Mouse (Mus musculus) ES-E14 (cell line): ENCODE measurements around the gene Cidec. TPM values are rescaled to one million over a fixed set of nuclear protein-coding genes. Genes with fewer than 3 reads are reported as not detected.

Experiments used
- DNase-seq: peaks from one replicate; pipeline ENCODE4 v3.0.0-alpha.2; 2013; ENCODE audit warnings: low read depth, low spot score
- H3K27ac ChIP-seq: 2 replicates; pipeline ENCODE4 v1.5.1; 2012; ENCODE audit warnings: low read depth, mild to moderate bottlenecking, low read length, moderate library complexity, mixed read lengths; ENCODE audit not compliant: poor library complexity, insufficient read depth, severe bottlenecking
- H3K36me3 ChIP-seq: 2 replicates; pipeline ENCODE4 v1.6.1; 2012; ENCODE audit warnings: mild to moderate bottlenecking, low read length, moderate library complexity, mixed read lengths; ENCODE audit not compliant: control insufficient read depth, poor library complexity, insufficient read depth, severe bottlenecking
- H3K4me1 ChIP-seq, 2 experiments: fragments of 150-350 bp in 1 of 2; sonication (generic) in 1 of 2; 2 replicates each; pipeline ENCODE4 v1.6.1; 2012; ENCODE audit warnings: low read length in 2 of 2, mild to moderate bottlenecking in 1 of 2, mixed read lengths in 1 of 2; ENCODE audit not compliant: control insufficient read depth in 2 of 2, insufficient read depth in 2 of 2, poor library complexity in 1 of 2
- H3K4me3 ChIP-seq, 2 experiments: fragments of 150-350 bp in 1 of 2; sonication (generic) in 1 of 2; 2 replicates each; pipeline ENCODE4 v1.5.1; 2012; ENCODE audit warnings: low read length in 2 of 2, low read depth in 1 of 2, mild to moderate bottlenecking in 1 of 2, mixed read lengths in 1 of 2; ENCODE audit not compliant: insufficient read depth in 1 of 2, poor library complexity in 1 of 2, severe bottlenecking in 1 of 2
- H3K9ac ChIP-seq: 2 replicates; pipeline ENCODE4 v1.6.1; 2012; ENCODE audit warnings: low read depth, mild to moderate bottlenecking, low read length, mixed read lengths; ENCODE audit not compliant: poor library complexity, insufficient read depth, severe bottlenecking
- H3K9me3 ChIP-seq: fragments of 150-350 bp; sonication (generic); 2 replicates; pipeline ENCODE4 v1.6.1; 2012; ENCODE audit warnings: low read depth, mild to moderate bottlenecking, low read length; ENCODE audit not compliant: control insufficient read depth, insufficient read depth
- CHD2 ChIP-seq: IDR thresholded peaks from 2 replicates; pipeline ENCODE4 v1.6.1; 2014; ENCODE audit warnings: mild to moderate bottlenecking, low read depth, low read length, inconsistent platforms
- HCFC1 ChIP-seq: IDR thresholded peaks from 2 replicates; pipeline ENCODE4 v1.6.1; 2012; ENCODE audit warnings: low read length, inconsistent platforms, borderline replicate concordance; ENCODE audit not compliant: insufficient read depth
- MAFK ChIP-seq: IDR thresholded peaks from 2 replicates; pipeline ENCODE4 v1.6.1; 2014; ENCODE audit warnings: mild to moderate bottlenecking, low read depth, low read length, inconsistent platforms; ENCODE audit not compliant: insufficient read depth
- ZC3H11A ChIP-seq: IDR thresholded peaks from 2 replicates; pipeline ENCODE4 v1.6.1; 2012; ENCODE audit warnings: low read depth, mild to moderate bottlenecking, inconsistent platforms, low read length, borderline replicate concordance
- ZNF384 ChIP-seq: IDR thresholded peaks from 2 replicates; pipeline ENCODE4 v1.6.1; 2012; ENCODE audit warnings: low read depth, low read length, inconsistent platforms
- in situ Hi-C, 2 experiments: fragments of 600-800 bp; cut with MboI; formaldehyde crosslinking; loops; one replicate each; pipeline ENCODE4 v1.15.1; 2025; ENCODE audit warnings: low sequenced_read_pairs in 2 of 2, inconsistent platforms in 1 of 2; ENCODE audit not compliant: unreplicated experiment in 2 of 2
- total RNA-seq: library from RNA; depleted of rRNA; stranded (reverse); fragments of 300-350 nt; gene quantifications from 2 replicates; pipeline ENCODE4 v1.2.3, GENCODE M21; 2012

Cidec gene
- total RNA-seq, 1 experiment: 0.45 TPM

DNA sequence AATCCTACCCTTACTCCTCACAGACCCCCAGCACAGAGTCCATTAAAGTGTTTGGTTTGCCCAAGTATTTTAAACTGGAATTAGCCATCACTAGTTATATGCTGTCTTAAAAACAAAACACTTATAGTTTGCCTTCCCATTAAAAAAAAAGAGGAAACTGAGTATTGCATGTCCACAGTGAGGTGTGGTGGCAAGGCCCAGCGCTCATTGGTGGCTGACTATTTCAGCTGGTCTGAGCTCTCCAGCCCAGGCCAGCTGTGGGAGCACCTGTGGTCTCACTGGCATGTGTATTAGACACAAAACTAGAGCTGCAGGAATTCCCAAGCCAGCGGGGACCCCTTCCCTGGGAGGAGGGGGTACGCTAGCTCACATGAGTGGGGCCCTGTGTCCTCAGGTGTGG lies 33.0 kb upstream of the Cidec start:
- no peaks in the 10 kb centered on the region for H3K36me3 ChIP-seq
- H3K9me3 ChIP-seq: no peaks in the 10 kb centered on the region
- H3K27ac ChIP-seq: no peak overlapping the region
- DNase-seq: no peak
- no peak for TF ChIP-seq CHD2
- TF ChIP-seq ZNF384: no peak
- TF ChIP-seq MAFK: no peak
- TF ChIP-seq ZC3H11A: no peak
- TF ChIP-seq HCFC1: no peak
- 0 out of 4 replicates have a peak overlapping the region, but pooled peaks of 1 of the 2 experiments have one; percentile 68 for H3K4me3 ChIP-seq
- in situ Hi-C loops: no loop called here
- no peak overlapping the region for H3K9ac ChIP-seq
- peaks cover 6 to 19% of the 10 kb centered on the region in 2 experiments for H3K4me1 ChIP-seq

DNA sequence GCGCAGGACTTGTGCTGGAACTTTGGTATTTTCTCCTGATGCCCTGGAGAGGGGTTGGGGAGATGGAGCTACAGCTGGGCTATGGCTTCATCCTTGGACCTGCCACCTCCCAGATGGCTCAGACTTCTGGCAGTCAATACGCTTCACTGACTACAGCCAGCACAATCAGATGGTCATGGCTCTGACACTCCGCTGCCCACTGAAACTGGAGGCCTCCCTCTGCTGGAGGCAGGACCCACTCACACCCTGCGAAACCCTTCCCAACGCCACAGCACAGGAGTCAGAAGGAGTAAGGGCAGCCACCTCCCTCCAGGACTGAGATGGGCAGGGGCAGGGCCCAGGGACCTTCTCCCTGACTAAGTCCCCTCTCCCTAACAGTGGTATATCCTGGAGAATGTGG lies 30.0 kb upstream of the Cidec start:
- H3K36me3 ChIP-seq: no peaks in the 10 kb centered on the region
- peaks cover 4 to 6% of the 10 kb centered on the region in 2 experiments for H3K4me1 ChIP-seq
- H3K9ac ChIP-seq: no peak overlapping the region
- H3K4me3 ChIP-seq: no peak overlapping the region
- DNase-seq: no peak
- no peak overlapping the region for H3K27ac ChIP-seq
- in situ Hi-C loops: no loop called here
- TF ChIP-seq HCFC1 (no peak), ZNF384 (no peak), ZC3H11A (no peak), CHD2 (no peak), MAFK (no peak)
- H3K9me3 ChIP-seq: no peaks in the 10 kb centered on the region

DNA sequence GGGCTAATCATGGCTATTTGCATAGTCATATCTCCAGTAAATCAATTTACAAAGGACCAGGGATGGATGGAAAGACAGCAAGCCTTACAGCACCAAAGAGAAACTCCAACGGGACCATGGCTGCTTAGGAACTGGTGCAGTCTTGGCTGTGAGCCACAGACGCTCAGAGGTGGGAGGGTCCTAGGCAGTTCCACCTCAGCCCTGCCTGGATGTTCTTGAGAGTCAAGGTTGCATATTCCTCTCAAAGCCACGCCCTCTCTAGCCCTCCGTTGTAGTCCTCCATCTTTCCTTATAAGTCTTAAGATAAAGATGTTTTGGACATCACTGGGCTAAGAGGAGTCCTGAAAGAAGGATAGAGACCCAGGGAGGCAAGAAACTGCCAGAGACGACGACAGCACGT lies 28.5 kb upstream of the Cidec start:
- in situ Hi-C loops: no loop called here
- Histone ChIP-seq H3K9ac (no peak overlapping the region), H3K4me3 (no peak overlapping the region), H3K27ac (no peak overlapping the region), H3K4me1 (no peaks in the 10 kb centered on the region; a peak in 1 of 4 replicates), H3K36me3 (no peaks in the 10 kb centered on the region), H3K9me3 (no peaks in the 10 kb centered on the region)
- no peak for TF ChIP-seq ZNF384
- no peak for TF ChIP-seq MAFK
- TF ChIP-seq ZC3H11A: no peak
- no peak for TF ChIP-seq HCFC1
- no peak for TF ChIP-seq CHD2
- DNase-seq: no peak

DNA sequence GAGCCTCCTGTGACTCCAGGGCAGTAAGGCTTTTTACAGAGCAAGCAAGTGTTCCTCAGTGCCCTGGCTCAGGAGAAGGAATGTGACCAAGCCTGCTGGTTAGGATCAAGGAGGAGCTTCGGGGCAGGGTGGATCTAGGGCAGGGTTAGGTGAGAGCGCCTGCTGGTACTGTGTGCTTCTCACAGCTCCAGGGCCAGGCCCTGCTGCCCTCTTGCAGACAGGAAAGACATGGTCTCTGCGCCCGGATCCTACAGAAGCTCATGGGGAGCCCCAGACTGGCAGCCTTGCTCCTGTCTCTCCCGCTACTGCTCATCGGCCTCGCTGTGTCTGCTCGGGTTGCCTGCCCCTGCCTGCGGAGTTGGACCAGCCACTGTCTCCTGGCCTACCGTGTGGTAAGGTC lies 23.1 kb upstream of the Cidec start:
- no peaks in the 10 kb centered on the region for H3K36me3 ChIP-seq
- peak overlapping the region; percentile 17; the same call in 1 of the 2 replicates for H3K9ac ChIP-seq
- DNase-seq: no peak
- H3K27ac ChIP-seq: no peak overlapping the region
- TF ChIP-seq CHD2 (no peak), MAFK (no peak), ZNF384 (no peak), HCFC1 (no peak), ZC3H11A (no peak)
- in situ Hi-C loops: no loop called here
- peak overlapping the region in 1 of 2 experiments; percentile 30; a peak in 1 of 4 replicates for H3K4me3 ChIP-seq
- no peaks in the 10 kb centered on the region for H3K9me3 ChIP-seq
- H3K4me1 ChIP-seq: peaks cover 4% of the 10 kb centered on the region in 2 experiments; a peak in 1 of 4 replicates
